Mouse (Mus musculus): ENCODE data around the gene Eme2. TPM values are rescaled to one million over a fixed set of nuclear protein-coding genes. Genes with fewer than 3 reads are reported as not detected.

Eme2 gene
- polyA plus RNA-seq, 1 experiment from 2014 or later: 28.6 TPM

- Histone ChIP-seq H3K36me3 (ENCODE audit: control insufficient read depth, insufficient read depth, low read length) (peaks cover 30% of the 10 kb centered on the region), H3K4me1 (ENCODE audit: control insufficient read depth, insufficient read depth, low read length) (no peaks in the 10 kb centered on the region), H3K9ac (ENCODE audit: low read depth, low read length) (no peak within 1 kb of the TSS), H3K4me3 (ENCODE audit: low read depth, low read length) (no peak within 1 kb of the TSS), H3K4me2 (ENCODE audit: low read length) (no peak within 1 kb of the TSS), H3K9me3 (replicated peaks; ENCODE audit: control insufficient read depth, low read length, poor library complexity, severe bottlenecking) (no peaks in the 10 kb centered on the region), H3K27me3 (ENCODE audit: control insufficient read depth, insufficient read depth, low read depth, low read length) (no peaks in the 10 kb centered on the region), H3K27ac (ENCODE audit: low read length) (no peak within 1 kb of the TSS)
- no peak for ATAC-seq
- WGBS: 92% methylated on average over 8 of the region's 8 CpGs
Observed at GRCm38 (mm10) chr17:24865776-24866175, 29.1 kb downstream of the Eme2 start, which contains the start of gene Igfals. Igfals (plus strand) TSS chr17:24865997.

DNA sequence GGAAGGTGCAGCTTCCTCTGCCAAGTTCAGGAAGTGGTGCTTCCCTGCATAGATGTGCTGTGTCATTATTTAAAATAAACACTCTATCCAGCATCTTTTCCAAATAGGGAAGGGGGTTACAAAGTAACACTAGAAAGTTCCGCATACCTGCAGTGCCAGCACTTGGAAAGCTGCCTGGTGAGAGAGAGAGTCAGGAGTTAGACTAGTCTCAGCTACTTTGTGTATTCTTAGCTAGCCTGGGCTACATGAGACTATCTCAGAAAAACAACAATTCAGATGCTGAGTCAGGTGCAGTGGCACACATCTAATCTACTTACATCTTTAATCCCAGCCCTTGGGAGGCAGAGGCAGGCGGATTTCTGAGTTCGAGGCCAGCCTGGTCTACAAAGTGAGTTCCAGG lies 33.1 kb downstream of the Eme2 start:
- 93% methylated on average over 3 of the region's 3 CpGs for WGBS

DNA sequence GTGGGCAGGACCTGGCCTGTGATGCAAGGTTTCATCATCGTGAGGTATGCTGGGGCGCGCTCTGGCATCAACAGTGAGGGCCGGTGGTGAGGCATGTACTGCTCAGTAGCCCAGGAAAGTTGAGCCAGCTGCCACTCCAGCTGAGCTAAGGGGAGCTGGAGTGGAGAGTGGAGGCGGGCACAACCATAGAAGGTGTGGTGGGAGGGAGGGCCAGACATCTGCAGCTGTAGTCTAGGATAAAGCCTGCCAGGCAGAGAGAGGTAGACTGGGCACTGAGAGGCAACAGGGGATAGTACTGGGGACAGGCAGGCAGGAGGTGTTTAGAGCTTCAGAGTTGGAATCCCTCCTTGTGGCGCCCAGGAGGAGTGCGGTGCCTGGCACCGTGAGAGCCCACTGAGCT lies 34.8 kb downstream of the Eme2 start:
- 91% methylated on average over 8 of the region's 8 CpGs for WGBS
- no peak overlapping the region for H3K9ac ChIP-seq (ENCODE audit: low read depth, low read length)
- H3K4me2 ChIP-seq (ENCODE audit: low read length): no peak overlapping the region
- no peak overlapping the region for H3K4me3 ChIP-seq (ENCODE audit: low read depth, low read length)
- no peak for ATAC-seq
- H3K36me3 ChIP-seq (ENCODE audit: control insufficient read depth, insufficient read depth, low read length): peaks cover 26% of the 10 kb centered on the region
- no peaks in the 10 kb centered on the region for H3K9me3 ChIP-seq (replicated peaks; ENCODE audit: control insufficient read depth, low read length, poor library complexity, severe bottlenecking)
- H3K4me1 ChIP-seq (ENCODE audit: control insufficient read depth, insufficient read depth, low read length): no peaks in the 10 kb centered on the region
- no peak overlapping the region for H3K27ac ChIP-seq (ENCODE audit: low read length)
- H3K27me3 ChIP-seq (ENCODE audit: control insufficient read depth, insufficient read depth, low read depth, low read length): no peaks in the 10 kb centered on the region

More for the DNA sequence above, 33.1 kb downstream of the Eme2 start:
- ATAC-seq: no peak
- Histone ChIP-seq H3K9ac (ENCODE audit: low read depth, low read length) (no peak overlapping the region), H3K27ac (ENCODE audit: low read length) (no peak overlapping the region), H3K4me3 (ENCODE audit: low read depth, low read length) (no peak overlapping the region), H3K4me2 (ENCODE audit: low read length) (no peak overlapping the region), H3K36me3 (ENCODE audit: control insufficient read depth, insufficient read depth, low read length) (peaks cover 34% of the 10 kb centered on the region), H3K27me3 (ENCODE audit: control insufficient read depth, insufficient read depth, low read depth, low read length) (no peaks in the 10 kb centered on the region), H3K9me3 (replicated peaks; ENCODE audit: control insufficient read depth, low read length, poor library complexity, severe bottlenecking) (no peaks in the 10 kb centered on the region), H3K4me1 (ENCODE audit: control insufficient read depth, insufficient read depth, low read length) (no peaks in the 10 kb centered on the region)

DNA sequence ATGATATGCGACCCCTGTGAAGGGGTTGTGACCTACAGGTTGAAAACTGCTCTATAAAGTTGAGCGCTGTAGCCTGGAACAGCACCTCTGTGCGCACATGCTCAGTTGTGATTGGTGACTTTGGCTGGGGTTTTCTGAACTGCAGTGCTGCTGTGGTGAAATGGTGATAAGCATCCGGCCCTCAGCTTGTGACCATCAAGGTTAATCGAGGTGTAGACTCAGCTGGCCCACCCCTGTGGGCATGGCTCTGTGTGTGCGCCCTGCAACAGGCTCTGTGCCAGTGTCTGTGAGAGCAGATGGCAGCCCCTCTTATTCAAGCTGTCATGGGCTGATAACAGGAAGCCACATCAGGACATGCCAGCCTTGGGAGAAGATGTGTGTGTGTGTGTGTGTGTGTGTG lies 35.9 kb downstream of the Eme2 start:
- peaks cover 26% of the 10 kb centered on the region for H3K36me3 ChIP-seq (ENCODE audit: control insufficient read depth, insufficient read depth, low read length)
- H3K9me3 ChIP-seq (replicated peaks; ENCODE audit: control insufficient read depth, low read length, poor library complexity, severe bottlenecking): no peaks in the 10 kb centered on the region
- ATAC-seq: no peak
- no peak overlapping the region for H3K4me3 ChIP-seq (ENCODE audit: low read depth, low read length)
- H3K4me2 ChIP-seq (ENCODE audit: low read length): no peak overlapping the region
- no peak overlapping the region for H3K27ac ChIP-seq (ENCODE audit: low read length)
- H3K9ac ChIP-seq (ENCODE audit: low read depth, low read length): no peak overlapping the region
- H3K27me3 ChIP-seq (ENCODE audit: control insufficient read depth, insufficient read depth, low read depth, low read length): no peaks in the 10 kb centered on the region
- WGBS: 93% methylated on average over 6 of the region's 6 CpGs
- H3K4me1 ChIP-seq (ENCODE audit: control insufficient read depth, insufficient read depth, low read length): no peaks in the 10 kb centered on the region

- peaks cover 23% of the 10 kb centered on the region for H3K36me3 ChIP-seq (ENCODE audit: control insufficient read depth, insufficient read depth, low read length)
- no peak overlapping the region for H3K4me3 ChIP-seq (ENCODE audit: low read depth, low read length)
- no peak overlapping the region for H3K27ac ChIP-seq (ENCODE audit: low read length)
- no peak overlapping the region for H3K4me2 ChIP-seq (ENCODE audit: low read length)
- H3K9me3 ChIP-seq (replicated peaks; ENCODE audit: control insufficient read depth, low read length, poor library complexity, severe bottlenecking): no peaks in the 10 kb centered on the region
- no peak for ATAC-seq
- no peaks in the 10 kb centered on the region for H3K4me1 ChIP-seq (ENCODE audit: control insufficient read depth, insufficient read depth, low read length)
- H3K9ac ChIP-seq (ENCODE audit: low read depth, low read length): no peak overlapping the region
- no peaks in the 10 kb centered on the region for H3K27me3 ChIP-seq (ENCODE audit: control insufficient read depth, insufficient read depth, low read depth, low read length)
- 83% methylated on average over 8 of the region's 8 CpGs for WGBS
Observed at GRCm38 (mm10) chr17:24857831-24858470, 36.9 kb downstream of the Eme2 start.

DNA sequence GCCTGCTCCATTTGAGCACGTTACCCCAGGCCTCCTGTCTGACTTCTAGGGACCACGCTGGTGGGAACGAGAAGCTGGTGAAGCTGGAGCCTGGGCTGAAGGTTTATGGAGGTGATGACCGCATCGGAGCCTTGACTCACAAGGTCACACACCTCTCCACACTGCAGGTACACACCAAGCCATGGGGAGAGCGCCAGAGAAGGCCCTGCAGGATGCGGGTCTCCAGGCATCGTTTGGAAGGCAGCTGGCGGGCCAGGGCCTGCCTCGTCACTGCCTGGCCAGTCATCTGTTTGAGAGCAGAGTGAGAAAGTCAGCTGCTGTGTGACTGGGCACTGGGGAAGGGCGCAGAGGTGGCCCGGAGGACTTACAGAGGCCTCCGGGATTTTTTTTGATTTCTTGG lies 38.3 kb downstream of the Eme2 start:
- peaks cover 20% of the 10 kb centered on the region for H3K36me3 ChIP-seq (ENCODE audit: control insufficient read depth, insufficient read depth, low read length)
- WGBS: 91% methylated on average over 13 of the region's 13 CpGs
- no peak for ATAC-seq

DNA sequence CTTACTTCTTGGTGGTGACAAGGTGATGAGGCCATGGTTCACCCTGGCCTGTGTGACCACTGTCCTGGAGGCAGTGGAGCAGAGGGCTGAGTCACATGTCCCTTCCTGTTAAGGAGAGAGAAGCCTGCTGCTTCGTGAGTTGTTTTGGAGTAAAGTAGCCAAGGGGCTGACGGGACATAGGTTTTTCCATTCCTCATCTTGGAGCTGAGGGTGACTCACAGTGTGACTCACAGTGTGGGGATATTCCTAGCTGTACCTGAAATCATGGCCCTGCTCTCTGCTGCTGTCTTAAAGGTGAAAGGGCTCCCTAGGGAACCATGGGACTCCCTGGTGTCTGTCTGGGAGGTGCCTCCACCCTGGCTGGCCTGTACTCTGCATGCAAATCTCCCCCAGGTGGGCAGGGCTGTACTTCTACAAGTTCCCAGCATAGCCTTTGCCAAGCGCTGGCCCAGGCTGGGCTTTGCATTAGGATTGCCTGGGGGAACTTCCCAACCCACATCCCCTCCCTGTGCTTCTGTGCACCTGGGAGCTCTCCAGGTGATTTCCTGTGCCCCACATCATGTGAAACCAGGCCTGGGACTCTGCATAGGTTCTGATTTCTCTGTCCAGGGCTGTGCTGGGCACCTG lies 38.9 kb downstream of the Eme2 start:
- whole genome bisulfite sequencing: 80% methylated on average over 3 of the region's 3 CpGs
- ATAC-seq: no peak
- H3K9me3 ChIP-seq (replicated peaks; ENCODE audit: control insufficient read depth, low read length, poor library complexity, severe bottlenecking): no peaks in the 10 kb centered on the region

More for the DNA sequence above, 38.3 kb downstream of the Eme2 start:
- H3K27me3 ChIP-seq (ENCODE audit: control insufficient read depth, insufficient read depth, low read depth, low read length): no peaks in the 10 kb centered on the region
- no peaks in the 10 kb centered on the region for H3K4me1 ChIP-seq (ENCODE audit: control insufficient read depth, insufficient read depth, low read length)
- no peaks in the 10 kb centered on the region for H3K9me3 ChIP-seq (replicated peaks; ENCODE audit: control insufficient read depth, low read length, poor library complexity, severe bottlenecking)
- H3K27ac ChIP-seq (ENCODE audit: low read length): no peak overlapping the region
- no peak overlapping the region for H3K4me3 ChIP-seq (ENCODE audit: low read depth, low read length)
- no peak overlapping the region for H3K4me2 ChIP-seq (ENCODE audit: low read length)
- H3K9ac ChIP-seq (ENCODE audit: low read depth, low read length): no peak overlapping the region

GRCm38 (mm10) chr17:24851381-24852125 lies 43.3 kb downstream of the Eme2 start:
- Histone ChIP-seq H3K4me3 (ENCODE audit: low read depth, low read length) (peak overlapping the region; percentile 76), H3K4me2 (ENCODE audit: low read length) (peak overlapping the region; percentile 87), H3K36me3 (ENCODE audit: control insufficient read depth, insufficient read depth, low read length) (peaks cover 9% of the 10 kb centered on the region; the same call in 1 of the 2 replicates), H3K9me3 (replicated peaks; ENCODE audit: control insufficient read depth, low read length, poor library complexity, severe bottlenecking) (no peaks in the 10 kb centered on the region), H3K9ac (ENCODE audit: low read depth, low read length) (peak overlapping the region; percentile 75), H3K4me1 (ENCODE audit: control insufficient read depth, insufficient read depth, low read length) (peaks cover 17% of the 10 kb centered on the region), H3K27ac (ENCODE audit: low read length) (no peak overlapping the region), H3K27me3 (ENCODE audit: control insufficient read depth, insufficient read depth, low read depth, low read length) (no peaks in the 10 kb centered on the region)
- 82% methylated on average over 10 of the region's 10 CpGs for WGBS
- no peak for ATAC-seq

More for the DNA sequence above, 38.9 kb downstream of the Eme2 start:
- no peak overlapping the region for H3K4me2 ChIP-seq (ENCODE audit: low read length)
- no peaks in the 10 kb centered on the region for H3K27me3 ChIP-seq (ENCODE audit: control insufficient read depth, insufficient read depth, low read depth, low read length)
- H3K4me3 ChIP-seq (ENCODE audit: low read depth, low read length): no peak overlapping the region
- H3K36me3 ChIP-seq (ENCODE audit: control insufficient read depth, insufficient read depth, low read length): peaks cover 15% of the 10 kb centered on the region; the same call in 1 of the 2 replicates
- H3K9ac ChIP-seq (ENCODE audit: low read depth, low read length): no peak overlapping the region
- no peak overlapping the region for H3K27ac ChIP-seq (ENCODE audit: low read length)
- H3K4me1 ChIP-seq (ENCODE audit: control insufficient read depth, insufficient read depth, low read length): peaks cover 6% of the 10 kb centered on the region

- Histone ChIP-seq H3K27ac (ENCODE audit: low read length) (peak overlapping the region; percentile 74), H3K9me3 (replicated peaks; ENCODE audit: control insufficient read depth, low read length, poor library complexity, severe bottlenecking) (no peaks in the 10 kb centered on the region), H3K4me3 (ENCODE audit: low read depth, low read length) (peak overlapping the region; percentile 76), H3K4me2 (ENCODE audit: low read length) (peak overlapping the region; percentile 87), H3K4me1 (ENCODE audit: control insufficient read depth, insufficient read depth, low read length) (peaks cover 17% of the 10 kb centered on the region), H3K36me3 (ENCODE audit: control insufficient read depth, insufficient read depth, low read length) (peaks cover 9% of the 10 kb centered on the region; the same call in 1 of the 2 replicates), H3K9ac (ENCODE audit: low read depth, low read length) (peak overlapping the region; percentile 75), H3K27me3 (ENCODE audit: control insufficient read depth, insufficient read depth, low read depth, low read length) (no peaks in the 10 kb centered on the region)
- no peak for ATAC-seq
- WGBS: 1% methylated on average over 20 of the region's 20 CpGs
Observed at GRCm38 (mm10) chr17:24850773-24851127, 44.1 kb downstream of the Eme2 start.

Data from midbrain, embryonic 16.5 days (tissue).